Mouse (Mus musculus) cerebellum, adult (tissue): ENCODE results near the gene Hist2h2bb.
A peak's percentile ranks its signal among the peaks of the same experiment; 100 is the strongest.
"Not testable (repeated sequence)": the region's sequence is repeated elsewhere in the genome, so short reads cannot be mapped to it uniquely, and the experiment has no call there.

Experiments used
- ATAC-seq: cut with Nextera tagmentation; 2 replicates; pipeline ENCODE4 v1.9.2; 2017; ENCODE audit warnings: mild to moderate bottlenecking, moderate library complexity, mixed read lengths; ENCODE audit not compliant: insufficient number of reproducible peaks, low FRiP score, low TSS enrichment

Gene Hist2h2bb

DNA sequence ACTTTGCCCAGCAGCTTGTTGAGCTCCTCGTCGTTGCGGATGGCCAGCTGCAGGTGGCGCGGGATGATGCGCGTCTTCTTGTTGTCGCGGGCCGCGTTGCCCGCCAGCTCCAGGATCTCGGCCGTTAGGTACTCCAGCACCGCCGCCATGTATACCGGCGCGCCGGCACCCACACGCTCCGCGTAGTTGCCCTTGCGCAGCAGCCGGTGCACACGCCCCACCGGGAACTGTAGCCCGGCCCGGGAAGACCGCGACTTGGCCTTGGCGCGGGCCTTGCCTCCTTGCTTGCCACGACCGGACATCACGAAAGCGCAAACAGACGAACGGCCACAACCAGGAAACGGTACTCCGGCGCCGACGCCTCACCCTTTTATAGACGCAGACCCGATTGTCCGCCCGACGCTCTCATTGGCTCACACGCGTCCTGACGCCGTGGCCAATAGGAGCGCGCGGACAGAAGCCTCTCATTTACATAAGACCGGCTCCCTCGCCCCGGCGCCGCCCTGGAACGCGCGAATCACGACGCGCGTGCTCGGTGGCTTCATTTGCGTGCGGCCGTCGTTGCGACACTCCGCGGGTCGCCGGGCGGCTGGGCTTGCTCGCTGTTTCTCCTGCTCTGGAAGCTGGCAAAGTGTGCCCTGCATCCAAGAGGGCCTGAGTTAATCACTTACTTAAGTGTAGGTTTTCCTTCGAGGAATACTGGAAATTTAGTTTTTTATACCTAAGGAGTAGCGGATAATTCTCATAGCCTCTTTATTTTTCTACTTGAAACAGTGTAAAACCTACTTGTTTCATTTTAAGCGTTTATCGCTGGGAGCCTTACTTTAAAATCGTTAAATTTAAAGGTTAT is 29.4 kb upstream of the Hist2h2bb start, which contains the start of gene Hist2h2aa2:
Hist2h2aa2 (minus strand) TSS at position 328 of the 850 bp plus-strand sequence.
- ATAC-seq, result peak; percentile 84

DNA sequence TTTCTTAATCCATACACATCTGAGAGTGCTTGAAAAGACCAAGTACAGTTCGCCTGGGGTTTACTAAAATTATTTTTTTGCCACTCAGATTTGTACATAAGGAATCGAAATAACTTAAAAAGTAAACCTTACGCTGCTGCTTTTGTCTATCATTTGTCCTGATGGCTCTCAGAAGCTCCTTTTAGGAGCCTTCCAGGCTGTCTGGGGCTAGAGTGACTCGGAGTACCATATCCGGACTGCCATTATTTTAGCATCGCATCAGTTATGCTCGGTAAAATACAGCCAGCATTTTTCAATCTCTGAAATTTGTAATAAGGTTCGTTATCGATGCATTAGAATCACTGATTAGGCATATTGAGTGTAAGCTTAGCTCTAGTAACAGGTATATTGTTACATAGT is 28.8 kb upstream of the Hist2h2bb start:
- no peak for ATAC-seq

DNA sequence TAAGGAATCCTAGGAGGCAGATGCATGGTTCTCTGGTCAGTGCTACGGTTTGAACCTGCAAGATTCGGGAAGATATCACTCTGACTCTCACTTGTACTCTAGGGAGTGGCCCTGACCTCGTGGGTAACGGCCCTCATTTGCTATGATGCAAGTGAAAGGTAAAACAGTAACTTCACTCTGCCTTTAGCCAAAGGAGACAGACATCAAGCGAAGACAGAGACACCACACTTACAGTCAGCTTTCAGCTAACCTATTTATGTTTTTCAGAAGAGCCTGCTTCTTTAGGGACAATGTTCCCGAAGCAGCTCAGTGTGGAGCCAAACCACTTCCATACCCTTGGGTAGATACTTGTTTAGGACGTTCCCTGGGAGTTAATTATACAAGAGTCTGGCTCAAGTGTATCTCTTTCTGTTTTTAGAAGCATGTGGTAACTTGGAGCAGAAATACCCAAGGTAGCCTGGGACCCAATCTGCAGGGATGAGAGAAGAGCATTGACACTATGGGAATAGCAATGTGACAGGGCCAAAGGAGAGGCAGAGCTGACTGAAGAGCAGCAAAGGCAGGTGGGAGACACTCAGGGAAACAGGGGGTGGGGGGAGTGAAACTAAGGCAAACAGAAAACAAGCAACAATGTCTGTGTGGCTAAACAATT is 25.5 kb upstream of the Hist2h2bb start:
- ATAC-seq, result no peak

DNA sequence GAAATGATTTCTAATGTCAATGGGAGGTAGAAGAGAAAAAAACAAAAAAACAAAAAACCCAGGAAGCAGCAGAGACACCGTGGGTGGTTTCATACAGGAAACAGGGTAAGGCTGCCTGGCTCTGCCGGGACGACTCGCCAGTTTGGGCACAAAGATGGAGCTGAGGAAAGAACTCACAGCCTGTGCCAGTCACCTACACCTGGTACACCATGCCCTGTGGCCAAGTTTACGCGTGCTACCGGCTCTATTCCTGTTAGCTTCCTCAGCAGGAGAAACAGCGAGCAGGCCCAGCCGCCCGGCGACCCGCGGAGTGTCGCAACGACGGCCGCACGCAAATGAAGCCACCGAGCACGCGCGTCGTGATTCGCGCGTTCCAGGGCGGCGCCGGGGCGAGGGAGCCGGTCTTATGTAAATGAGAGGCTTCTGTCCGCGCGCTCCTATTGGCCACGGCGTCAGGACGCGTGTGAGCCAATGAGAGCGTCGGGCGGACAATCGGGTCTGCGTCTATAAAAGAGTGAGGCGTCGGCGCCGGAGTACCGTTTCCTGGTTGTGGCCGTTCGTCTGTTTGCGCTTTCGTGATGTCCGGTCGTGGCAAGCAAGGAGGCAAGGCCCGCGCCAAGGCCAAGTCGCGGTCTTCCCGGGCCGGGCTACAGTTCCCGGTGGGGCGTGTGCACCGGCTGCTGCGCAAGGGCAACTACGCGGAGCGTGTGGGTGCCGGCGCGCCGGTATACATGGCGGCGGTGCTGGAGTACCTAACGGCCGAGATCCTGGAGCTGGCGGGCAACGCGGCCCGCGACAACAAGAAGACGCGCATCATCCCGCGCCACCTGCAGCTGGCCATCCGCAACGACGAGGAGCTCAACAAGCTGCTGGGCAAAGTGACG is 24.3 kb upstream of the Hist2h2bb start, which contains the start of gene Hist2h2aa1:
Hist2h2aa1 (plus strand) TSS at position 495 of the 884 bp plus-strand sequence.
- peak; percentile 88 for ATAC-seq

DNA sequence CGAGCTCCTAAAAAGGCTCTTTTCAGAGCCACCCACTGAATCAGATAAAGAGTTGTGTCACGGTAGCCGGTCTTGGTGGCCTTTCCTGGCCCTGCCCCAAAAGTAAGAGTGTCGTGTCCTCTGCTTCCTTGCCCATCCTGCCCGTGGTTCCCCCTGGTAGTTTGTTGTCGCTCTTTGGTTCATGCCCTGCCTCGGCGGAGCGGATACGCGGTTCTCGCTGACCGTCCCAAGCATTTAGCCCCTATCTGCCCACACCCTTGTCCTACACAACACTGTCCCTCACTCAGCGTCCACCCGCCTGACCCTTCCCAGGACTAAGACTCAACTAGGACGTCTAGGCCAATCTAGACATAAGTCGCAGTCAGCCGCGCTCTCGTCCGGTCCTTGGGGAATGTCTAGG is 23.5 kb upstream of the Hist2h2bb start:
- not testable (repeated sequence) for ATAC-seq

DNA sequence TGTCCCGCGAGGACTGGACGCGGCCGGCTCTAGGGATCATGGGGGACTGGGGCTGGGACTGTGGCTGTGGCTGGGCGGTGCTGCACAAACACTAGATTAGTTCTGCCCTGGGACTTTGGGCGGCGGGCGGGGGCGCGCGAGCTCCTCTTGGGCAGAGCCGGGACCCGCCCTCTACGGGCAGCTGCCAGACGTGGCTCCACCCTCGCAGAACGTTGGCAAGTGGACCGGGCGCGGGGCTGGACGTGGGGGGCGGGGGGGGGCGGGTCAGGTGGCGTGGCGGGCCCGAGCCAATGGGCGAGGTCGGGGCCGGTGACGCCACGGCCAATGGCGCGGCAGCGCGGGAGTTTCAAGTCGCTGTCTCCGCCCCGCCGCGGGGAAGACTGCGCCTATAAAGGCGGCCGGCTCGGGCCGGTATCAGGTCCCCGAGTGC is 23.1 kb upstream of the Hist2h2bb start, which contains the start of gene Hist2h3c1:
Hist2h3c1 (plus strand) TSS at position 259 of the 430 bp plus-strand sequence.
- ATAC-seq, result peak; percentile 72

DNA sequence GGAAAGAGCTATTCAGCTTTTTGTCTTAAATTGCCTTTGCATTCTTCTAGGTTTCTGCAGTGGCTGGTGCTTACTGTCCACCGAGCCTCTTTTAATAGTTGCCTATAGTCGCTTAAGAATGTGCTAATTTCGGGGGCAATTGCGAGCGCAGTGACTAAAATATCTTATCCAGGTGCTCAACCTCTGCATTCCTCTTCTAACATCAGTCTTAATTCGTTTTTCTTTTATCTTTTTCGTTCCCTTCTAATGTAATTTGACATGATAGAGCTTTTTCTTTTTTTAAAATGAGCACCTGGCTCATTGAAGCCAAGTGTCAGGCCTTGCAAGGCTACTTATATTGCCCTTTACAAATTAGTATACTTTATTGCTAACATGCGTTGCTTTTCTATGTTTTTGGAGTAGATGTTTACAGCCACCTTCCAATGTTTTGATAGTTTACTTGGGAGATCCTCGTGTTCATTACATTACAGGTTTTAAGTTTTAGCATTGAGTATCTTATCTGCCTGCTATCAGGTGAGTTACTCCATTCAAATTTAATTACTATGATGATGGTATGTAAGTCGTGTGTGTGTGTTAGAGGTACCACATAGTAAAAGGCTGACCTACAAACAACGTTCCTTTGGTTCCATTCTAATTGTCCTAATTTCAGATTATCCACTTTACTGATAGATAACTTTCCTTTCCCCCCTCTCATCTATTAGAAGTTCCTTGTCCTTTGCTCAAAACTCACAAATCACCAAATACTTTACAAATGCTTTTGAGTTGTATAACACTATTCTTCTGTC is 22.0 kb upstream of the Hist2h2bb start:
- no peak for ATAC-seq

DNA sequence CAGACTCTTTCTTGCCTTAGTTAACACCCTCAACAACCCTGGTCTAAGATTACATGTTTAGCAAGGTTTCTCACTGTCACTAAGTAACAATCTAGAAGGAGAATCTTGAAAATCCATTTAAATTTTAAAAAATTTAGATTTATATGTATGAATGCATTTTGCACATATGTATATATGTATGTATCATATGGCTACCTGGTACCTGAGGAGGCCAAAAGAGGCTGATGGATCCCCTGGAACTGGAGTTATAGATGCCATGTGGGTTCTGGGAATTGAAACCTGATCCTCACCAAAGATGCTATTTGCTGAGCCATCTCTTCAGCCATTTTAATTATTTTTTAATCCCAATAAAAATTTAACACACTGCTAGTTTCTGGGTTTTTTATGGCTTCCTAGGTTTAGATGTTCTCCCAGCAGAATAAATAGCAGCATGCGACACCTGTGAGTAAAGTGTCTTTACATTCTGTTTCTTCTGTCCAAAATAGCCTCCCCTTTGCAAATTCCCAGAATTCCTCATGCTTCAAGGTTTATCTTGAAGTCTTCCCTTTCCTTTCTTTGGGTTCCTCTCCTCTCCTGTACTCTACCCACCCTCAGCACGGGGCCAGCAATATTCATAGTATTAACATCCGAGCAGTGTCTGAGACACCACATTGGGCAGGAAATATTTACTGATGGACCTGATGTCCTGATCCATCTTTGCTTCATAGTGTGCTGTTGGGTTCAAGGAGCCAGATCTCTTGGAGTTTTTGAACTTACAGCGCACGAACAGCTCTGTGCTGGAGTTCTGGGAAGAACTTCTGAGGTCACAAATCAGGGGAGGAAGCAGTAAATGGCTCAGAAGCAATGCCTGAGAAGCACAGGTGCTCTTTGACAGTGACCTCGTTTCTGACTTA is 21.2 kb upstream of the Hist2h2bb start:
- ATAC-seq, result no peak

DNA sequence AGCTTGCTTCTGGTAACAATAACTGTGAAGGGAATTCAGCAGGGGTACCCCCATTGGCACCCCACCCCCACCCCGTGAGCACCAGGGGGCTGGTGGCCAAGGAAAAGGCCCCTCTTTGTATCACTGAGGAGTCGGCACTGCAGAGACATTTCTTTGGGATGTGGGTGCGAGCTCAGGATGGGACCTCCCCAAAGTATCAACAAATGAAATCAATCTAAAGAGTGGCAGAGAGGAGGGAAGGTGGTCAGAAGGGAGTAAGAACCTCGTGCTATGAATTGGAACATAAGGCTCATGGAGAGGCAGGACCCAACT is 20.6 kb upstream of the Hist2h2bb start:
- ATAC-seq, result no peak

DNA sequence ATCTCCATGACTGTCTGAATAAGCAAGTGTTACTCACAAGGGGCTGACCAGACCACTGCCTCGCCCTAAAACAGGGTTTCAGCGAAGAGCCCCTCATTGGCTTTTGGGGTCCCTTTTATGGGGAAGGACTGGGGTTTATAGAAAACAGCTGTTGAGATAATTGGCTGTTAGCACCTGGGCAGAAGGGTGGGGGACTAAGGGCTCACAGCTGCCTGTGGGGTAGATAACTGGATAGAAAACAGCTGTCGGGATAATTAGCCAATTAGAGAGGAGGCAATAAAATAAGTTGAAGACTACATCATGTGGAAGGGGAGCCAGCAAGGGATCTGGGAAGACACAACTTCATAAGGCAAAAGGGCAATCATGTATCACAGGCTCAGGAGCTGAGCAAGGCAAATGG is 18.7 kb upstream of the Hist2h2bb start:
- ATAC-seq, result no peak

DNA sequence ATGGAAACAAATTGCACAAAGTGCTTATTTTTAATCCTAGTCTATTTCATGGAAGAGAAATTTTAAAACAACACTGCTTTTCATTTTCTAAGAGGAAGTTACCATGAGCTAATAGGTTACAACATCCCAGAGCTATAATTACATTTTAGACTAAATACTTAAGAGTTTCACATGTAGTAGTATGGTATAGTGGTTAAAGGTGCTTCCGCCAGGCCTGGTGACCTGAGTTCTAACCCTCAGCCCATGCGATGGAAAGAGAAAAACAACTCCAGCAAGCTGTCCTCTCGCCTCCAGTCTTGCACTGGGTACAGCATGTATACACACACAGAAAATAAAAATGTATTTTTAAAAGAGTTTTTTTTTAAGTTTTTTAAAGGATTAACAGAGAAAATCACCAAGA is 17.8 kb upstream of the Hist2h2bb start:
- ATAC-seq, result no peak

DNA sequence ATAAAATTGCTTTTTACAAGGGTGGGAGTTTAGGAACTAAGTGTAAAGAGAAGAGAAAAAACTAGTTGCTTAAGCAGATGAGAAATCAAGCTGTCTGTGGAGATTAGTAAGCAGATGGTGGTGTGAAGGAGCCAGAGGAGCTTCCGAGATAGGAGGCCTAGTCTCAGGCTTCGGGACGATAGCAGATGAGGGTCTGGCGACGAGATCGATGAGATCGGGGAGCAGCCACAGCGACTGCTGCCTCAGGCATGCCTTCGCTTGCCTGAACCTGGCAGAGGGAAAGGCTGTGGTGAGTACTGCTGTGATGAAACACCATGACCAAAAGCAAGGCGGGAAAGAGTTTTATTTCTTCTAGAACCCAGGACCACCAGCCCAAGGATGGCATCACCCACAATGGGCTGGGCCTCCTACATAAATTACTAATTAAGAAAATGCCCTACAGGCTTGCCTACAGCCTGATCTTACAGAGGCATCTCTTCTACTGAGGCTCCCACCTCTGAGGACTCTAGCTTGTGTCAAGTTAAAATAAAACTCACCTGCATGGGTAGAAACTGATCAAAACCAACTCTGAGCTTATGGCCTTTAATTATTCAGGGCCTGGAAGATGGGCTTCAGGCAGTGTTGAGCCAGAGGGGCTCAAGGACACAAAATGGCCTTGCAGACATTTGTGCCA is 14.7 kb upstream of the Hist2h2bb start:
- ATAC-seq, result no peak

DNA sequence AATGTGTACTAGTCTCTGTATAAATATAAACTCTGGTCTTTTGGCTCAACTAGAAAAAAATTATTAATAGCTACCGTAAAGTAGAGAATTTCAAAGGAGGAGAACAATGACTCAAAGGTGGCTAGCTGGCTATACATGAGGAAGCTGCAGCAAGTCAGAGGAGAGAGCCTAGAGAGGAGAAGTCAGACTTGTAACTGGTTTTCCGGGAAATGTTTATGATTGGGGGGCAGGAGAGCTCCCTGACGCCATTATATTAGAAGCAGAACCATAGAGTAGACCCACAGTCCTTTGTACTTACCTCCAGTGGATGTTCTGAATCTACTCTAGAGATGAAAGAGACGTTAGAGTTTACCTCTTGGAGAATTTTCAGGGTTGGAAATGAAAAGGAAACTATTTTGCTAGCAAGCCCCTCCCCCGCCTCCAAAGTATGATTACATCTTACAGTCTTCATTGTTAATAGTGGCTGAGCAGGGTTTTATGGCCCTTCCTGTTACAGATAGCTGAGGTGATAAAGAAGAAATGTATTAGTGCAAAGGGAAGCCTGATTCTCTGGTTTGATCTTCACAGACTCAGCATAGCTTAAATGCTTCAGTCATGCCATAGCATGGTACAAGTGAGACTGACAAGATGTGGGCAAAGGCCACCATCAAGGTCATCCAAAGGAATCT is 13.5 kb upstream of the Hist2h2bb start:
- ATAC-seq, result no peak

DNA sequence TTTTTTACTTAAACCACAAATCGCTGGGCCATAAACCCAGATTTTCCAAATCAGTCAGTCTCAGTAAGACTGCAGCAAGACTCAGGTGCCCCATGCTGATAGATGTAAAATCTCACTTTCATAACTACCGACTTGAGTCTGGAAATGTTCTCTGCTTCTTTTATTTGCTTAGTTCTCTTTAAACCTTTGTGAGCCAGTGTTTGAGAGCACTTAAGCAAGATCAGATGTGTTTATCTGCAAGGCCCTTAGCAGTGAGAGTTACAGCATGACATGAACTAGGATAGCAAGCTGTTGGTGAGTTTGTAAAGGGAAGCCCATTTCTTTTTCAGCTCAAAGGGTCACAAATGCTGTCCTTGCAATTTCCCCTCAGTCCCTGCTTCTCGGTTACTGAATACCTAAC is 12.4 kb upstream of the Hist2h2bb start:
- no peak for ATAC-seq

DNA sequence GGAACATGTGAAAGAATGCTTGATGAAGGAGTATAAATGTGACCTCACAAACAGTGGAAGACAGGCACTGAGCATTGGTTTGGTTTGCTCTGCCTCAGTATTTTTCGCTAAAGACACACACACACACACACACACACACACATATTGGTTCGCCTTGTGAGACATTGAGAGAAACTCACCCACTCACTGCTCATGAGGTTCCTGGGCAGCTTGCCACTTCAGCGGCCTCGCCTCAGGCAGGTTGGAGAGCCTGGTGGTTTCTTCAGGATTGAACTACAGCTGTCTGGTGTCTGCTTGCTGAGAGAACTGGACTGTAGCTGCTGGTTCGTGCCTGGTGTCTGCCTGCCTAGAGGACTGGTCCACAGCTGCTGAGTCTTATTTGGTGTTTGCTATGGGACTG is 9.3 kb upstream of the Hist2h2bb start:
- ATAC-seq, result no peak

DNA sequence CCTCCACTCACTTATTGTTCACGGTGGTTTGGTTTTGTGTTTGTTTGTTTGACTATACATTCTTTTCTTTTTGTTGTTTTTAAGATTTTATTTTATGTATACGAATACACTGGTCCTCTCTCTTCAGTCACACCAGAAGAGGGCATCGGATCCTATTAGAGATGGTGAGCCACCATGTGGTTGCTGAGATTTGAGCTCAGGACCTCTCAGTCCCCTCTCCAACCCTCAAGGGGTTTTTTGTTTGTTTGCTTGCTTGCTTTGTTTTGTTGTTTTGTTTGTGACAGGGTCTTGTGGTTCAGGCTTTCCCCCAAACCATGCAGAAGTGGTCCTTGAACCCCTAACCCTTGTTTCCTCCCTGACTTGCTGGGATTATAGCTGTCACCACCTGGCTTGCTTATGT is 7.9 kb upstream of the Hist2h2bb start:
- ATAC-seq, result no peak

DNA sequence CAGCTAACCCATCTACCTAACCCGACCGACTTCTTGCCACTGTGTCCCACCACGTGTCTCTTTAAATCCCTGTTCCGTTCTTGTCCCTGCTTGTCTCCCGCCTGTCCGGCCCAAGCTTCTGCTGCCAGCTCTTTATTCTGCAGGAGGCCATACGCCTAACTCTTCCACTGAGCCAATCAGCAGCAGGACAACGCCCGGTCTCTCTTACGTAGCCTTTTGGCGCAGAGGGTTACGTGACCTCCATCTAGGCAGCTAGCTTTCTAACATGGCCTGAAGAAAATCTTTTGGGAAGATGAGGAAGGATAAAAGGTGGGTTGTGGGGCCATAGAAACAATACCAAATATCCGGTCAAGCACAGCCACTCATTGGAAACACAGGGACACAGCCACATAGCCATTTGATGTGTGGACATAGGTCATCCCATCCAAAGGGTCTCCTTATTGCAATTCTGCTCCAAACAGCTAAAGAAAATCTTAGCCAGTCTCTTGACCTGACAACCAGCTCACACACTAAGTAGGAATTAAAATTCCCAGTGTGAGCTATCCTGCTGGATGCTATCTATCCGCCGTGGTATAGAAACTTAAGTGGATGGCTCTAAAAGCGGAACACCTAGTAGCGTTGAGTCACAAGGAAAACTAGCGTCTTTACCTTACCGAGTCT is 7.2 kb upstream of the Hist2h2bb start:
- ATAC-seq, result peak; percentile 86
